Mouse (Mus musculus) large intestine, adult 2 months (tissue): ENCODE data around the gene Zfp536. TPM values are rescaled to one million over a fixed set of nuclear protein-coding genes. Genes with fewer than 3 reads are reported as not detected.

Experiments used
- DNase-seq: peaks from one replicate; pipeline ENCODE4 v3.0.0-alpha.2; 2012; ENCODE audit warnings: low read depth, low spot score
- WGBS: fragments of 180-500 bp; shearing (Covaris S2); methylation state at CpG from one replicate; pipeline ENCODE4 v1.1.7; 2018; 5-methylcytosine and 5-hydroxymethylcytosine counted together
- polyA plus RNA-seq: library from polyadenylated mRNA; depleted of rRNA; stranded (reverse); fragments of >200 nt; gene quantifications from 2 replicates; pipeline ENCODE4 v1.2.3, GENCODE M21; 2012

The Zfp536 gene
- polyA plus RNA-seq, 1 experiment: 0.52 TPM

DNA sequence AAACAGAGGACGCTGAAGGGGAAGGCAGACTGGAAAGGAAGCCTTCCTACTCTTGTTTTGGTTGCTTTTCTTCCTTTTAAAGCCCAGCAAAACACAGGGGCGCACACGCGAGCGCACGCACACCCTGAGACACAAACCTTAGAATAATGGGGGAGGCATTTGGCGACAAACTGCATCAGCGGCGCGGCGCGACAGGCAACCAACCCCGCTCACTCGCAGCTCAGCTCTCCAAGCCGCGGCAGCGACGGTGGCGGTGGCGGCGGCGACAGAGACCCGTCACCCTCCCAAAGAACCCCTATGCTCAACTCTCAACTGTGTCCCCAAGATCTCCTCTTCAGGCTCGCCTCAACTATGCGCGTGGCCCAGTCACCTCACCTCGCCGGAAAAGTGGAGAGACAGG lies 4.4 kb downstream of the Zfp536 start:
- DNase-seq: no peak
- 4% methylated on average over 28 of the region's 28 CpGs for WGBS

DNA sequence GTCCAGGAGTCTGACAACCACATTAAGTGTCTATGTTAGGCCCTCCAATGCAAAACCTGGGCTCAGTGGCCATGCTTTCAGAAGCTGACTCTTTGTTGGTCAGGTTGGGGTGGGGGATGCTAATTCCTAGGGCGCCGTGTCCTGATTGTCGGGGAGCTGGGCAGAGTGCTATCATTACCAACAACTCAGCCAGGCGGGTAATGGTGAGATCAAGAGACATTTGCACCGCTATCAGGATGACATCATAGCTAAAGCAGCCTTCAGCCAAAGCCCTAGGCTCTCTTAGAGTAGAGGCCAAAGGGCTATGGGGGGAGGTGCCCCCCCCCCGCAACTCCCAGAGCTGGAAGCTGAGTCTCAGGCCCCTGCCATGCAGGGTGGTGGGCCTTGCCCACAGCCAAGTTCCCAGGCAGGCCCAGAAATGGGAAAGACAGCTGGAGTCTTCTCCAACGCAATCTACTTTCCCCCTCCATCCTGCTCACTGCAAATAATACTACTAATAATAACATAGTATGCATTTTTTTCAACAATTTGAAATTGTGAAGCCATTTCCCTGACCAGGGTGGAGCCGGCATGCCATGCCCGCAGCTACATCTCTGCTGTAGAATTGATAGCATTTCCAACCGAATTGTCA lies 5.0 kb downstream of the Zfp536 start:
- 13% methylated on average over 10 of the region's 10 CpGs for WGBS

GRCm38 (mm10) chr7:37758886-37759285 lies 14.6 kb downstream of the Zfp536 start:
- no peak for DNase-seq
- WGBS: 84% methylated on average over 5 of the region's 5 CpGs

More for the DNA sequence above, 5.0 kb downstream of the Zfp536 start:
- no peak for DNase-seq

- no peak for DNase-seq
- WGBS: 79% methylated on average over 1 of the region's 1 CpGs
These were observed 20.4 kb downstream of the Zfp536 start for GRCm38 (mm10) chr7:37753024-37753423.

GRCm38 (mm10) chr7:37746133-37746761 lies 27.2 kb downstream of the Zfp536 start:
- no peak for DNase-seq
- 45% methylated on average over 13 of the region's 13 CpGs for WGBS

GRCm38 (mm10) chr7:37743350-37743749 lies 30.1 kb downstream of the Zfp536 start:
- 68% methylated on average over 8 of the region's 8 CpGs for WGBS
- no peak for DNase-seq

GRCm38 (mm10) chr7:37737191-37737590 lies 36.2 kb downstream of the Zfp536 start:
- WGBS: 51% methylated on average over 8 of the region's 8 CpGs
- no peak for DNase-seq

GRCm38 (mm10) chr7:37736413-37736720 lies 37.1 kb downstream of the Zfp536 start:
- no peak for DNase-seq
- WGBS: 34% methylated on average over 4 of the region's 4 CpGs

DNA sequence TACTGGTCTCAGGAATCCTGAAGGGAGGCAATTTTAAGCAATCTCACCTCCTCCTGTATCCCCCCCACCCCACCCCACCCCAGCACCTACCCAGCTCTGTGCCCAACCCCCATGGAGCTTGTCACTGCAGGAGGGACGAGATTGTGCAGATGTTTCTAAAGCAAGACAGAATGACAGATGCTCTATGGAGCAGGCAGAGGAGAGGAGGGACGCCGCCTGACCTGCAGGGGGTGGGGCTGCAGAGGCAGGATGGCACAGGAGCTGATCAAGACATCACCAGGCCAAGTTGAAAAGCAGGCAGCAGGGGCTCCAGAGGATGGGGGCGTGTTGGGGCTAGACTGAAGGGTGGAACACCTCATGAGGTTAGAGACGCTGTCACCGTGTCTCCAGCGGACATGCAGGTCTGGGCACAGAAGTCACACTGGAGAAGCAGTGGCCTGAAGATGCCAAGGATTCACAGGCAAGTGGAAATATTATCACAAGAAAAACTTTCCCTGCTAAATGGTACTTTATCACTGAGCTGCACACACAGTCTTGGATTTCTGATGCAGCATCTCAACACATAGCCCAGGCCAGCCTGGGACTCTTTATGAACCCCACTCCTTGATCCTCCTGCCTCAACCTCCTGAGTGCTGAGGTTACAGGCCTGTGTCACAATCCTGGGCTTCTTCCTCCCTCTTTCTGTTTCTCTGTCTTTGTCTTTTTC lies 37.6 kb downstream of the Zfp536 start:
- WGBS: 57% methylated on average over 7 of the region's 7 CpGs
- DNase-seq: no peak

DNA sequence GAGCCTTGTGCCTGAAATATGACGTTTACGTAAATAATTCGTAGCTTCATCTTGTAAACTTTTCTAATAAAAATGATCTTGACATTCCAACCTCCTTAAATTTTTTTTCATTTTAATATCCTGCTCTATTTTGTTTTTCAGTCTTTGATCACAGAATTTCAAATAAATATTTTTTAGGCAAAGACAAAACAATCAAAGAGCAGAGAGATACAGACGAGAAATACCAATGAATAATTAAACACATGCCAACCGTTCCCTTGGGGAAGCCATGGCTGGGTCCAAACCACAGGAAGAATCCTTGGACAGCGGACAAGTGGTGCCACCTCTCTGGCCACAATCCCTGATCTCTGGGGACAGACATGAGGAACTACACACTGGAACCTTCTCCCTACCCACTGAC lies 38.3 kb downstream of the Zfp536 start:
- 72% methylated on average over 6 of the region's 6 CpGs for WGBS

GRCm38 (mm10) chr7:37734576-37734975 lies 38.9 kb downstream of the Zfp536 start:
- 83% methylated on average over 6 of the region's 6 CpGs for WGBS
- DNase-seq: no peak

More for the DNA sequence above, 38.3 kb downstream of the Zfp536 start:
- no peak for DNase-seq

DNA sequence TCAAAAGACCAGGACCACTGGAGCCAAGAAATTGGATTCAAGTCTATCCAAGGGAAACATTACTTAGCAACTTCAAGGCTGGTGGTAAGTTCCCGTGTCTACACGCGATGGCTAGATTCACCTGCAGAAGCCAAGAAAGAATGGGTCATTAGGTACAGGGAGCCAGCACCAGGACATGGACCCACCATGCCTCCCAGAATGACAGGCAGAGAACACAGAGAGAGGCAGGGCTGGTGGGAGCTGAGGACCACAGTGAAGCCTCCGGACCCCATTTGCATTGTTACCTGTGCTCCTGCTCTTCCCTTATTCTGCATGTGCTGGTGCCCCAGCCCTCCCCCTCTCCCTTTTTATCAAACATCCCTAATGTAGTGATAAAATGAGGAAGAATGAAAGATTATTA lies 39.4 kb downstream of the Zfp536 start:
- DNase-seq: no peak
- 90% methylated on average over 4 of the region's 4 CpGs for WGBS

- WGBS: 63% methylated on average over 4 of the region's 4 CpGs
- no peak for DNase-seq
These were observed 40.7 kb downstream of the Zfp536 start for GRCm38 (mm10) chr7:37732741-37733140.

DNA sequence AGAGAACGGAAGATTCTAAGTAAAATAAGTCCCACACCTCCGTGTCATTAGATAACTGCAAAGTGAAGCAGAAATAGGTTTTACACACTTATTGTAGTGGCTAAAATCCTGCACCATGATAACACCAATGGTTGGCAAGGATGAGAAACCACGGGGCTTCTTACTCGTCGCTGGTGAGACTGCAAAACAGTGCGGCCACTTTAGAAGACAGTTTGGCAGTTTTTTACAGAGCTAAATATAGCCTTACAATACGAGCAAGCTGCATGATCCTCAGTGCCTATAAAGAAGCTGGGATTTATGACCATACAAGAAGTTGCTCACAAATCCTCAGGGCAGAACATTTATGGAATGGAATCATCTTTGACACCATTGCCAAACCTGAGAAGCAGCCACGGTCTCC lies 45.7 kb downstream of the Zfp536 start:
- 67% methylated on average over 8 of the region's 8 CpGs for WGBS
- no peak for DNase-seq

DNA sequence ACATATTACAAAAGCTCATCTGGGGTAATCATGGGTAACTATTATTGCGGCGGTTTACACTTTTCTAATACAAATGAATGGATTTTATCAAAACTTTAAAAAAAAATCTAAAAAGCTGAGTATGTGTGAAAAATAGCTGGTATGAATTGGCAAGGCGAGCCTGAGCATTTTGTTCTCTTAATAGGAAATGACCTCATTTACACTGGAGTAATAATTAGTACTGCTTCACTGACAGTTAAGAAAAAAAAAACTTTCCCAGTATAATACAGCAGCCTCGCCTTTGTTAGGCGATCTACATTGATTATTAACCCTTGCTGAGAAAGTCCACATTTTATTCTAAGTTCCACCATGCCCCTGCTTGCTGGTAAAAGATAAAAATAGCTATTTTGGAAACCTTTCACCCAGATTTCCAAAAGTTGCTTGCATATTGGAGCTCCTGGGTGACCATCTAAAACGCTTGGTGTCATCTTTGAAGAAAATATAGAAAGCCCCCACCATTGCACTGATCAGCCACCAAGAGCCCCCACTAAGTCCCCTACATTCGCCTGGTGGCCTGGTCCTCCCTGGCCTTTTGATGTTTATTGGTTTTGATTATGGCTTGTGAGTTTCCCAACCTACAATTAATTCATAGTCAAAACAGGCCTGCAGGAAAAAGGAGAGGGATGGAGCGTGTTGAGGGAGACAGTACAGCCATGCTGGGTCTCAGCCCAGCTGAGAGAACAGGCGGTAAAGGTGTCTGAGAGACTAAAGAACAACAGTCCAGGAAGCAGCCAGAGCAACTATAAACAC lies 49.2 kb downstream of the Zfp536 start:
- no peak for DNase-seq
- WGBS: 72% methylated on average over 9 of the region's 9 CpGs

DNA sequence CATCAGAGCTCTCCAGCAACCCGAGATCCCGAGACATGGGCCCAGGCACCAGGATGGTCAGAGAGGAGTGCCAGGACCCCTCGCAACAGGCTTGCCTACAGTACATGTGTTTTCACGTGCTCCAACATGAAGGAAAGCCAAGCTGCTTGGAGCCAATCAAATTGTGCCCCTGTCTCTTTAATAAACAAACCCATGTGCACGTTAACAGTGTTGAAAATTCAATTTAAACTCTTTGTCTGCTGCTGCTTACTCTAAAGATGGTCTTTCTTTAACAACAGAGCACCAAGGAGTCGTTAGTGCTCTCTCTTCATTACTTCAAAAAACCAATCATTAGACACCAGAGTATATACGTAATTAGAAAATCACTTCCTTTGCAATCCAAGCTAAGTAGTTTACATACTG lies 50.2 kb downstream of the Zfp536 start:
- WGBS: 65% methylated on average over 7 of the region's 7 CpGs

DNA sequence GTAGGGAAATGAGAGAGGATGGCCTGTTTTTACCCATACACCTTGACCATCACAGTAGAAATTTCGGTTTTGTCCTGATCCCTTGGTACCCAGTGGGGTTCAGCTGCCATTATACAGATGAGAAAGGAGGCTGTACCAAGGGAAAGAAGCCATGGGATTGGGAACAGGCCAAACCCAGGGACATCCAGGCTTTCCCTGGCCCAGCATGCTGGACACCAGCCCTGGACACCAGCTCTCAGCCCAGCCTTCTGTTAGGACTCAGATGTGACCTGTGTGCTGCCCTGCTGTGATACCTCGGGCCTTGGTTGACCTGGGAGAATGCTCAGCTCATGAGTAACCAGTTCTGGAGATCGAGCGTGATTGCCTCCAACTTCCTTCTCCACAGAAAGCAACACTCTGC lies 51.8 kb downstream of the Zfp536 start:
- WGBS: 62% methylated on average over 4 of the region's 4 CpGs

More for the DNA sequence above, 50.2 kb downstream of the Zfp536 start:
- DNase-seq: no peak

DNA sequence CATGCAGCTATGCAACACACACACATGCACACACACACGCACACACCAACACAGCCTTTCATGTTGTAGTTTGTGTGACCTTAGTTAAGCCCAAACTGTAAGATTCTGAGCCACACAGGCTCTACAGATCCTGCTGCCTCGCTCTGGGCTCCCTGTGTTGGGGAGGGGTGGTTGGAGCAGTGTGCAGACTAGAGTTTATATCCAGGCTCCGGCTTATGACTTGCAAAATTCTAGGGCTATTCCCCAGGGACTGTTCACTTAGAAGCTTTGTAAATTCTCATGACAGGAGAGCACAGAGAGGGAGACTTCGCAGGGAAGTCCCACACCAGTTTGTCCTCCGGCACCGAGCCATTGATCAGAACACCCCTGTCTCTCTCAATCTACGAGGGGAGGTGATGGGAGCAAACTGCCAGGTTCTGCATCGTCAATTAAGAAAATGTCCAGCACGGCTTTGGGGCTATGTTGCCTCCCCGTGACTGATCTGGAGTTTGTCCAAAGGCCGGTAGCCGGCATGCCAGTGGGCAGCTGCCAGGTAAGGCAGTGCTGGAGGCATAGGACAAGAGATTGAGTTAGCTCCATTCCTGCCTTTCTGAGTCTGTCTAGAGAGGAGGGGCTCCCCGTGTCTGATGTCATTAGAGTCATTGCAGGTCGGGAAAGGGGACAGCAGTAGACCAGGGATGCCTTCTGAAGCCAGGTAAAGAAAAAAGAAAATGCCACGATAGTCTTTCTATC lies 54.6 kb downstream of the Zfp536 start:
- 58% methylated on average over 15 of the region's 15 CpGs for WGBS
- no peak for DNase-seq

More for the DNA sequence above, 51.8 kb downstream of the Zfp536 start:
- DNase-seq: no peak

DNA sequence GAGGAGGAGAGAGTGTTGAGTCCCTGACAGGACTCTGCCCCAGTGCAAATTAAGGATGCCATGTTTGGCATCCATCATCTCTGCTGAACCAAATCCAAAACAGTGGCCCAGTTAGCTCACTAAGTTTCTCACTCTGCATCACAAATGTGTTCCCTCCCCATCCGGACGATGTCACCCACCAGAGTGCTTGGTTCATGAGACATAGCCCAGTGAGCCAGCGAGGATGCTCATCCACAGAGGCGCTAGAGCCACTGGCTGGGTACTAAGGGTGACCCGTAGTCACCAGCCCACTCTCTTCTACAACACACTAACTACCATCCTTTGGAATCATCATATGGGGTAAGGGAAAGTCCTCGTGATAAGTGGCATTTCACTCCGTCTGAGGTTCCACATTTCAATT lies 56.4 kb downstream of the Zfp536 start:
- WGBS: 78% methylated on average over 7 of the region's 7 CpGs
- no peak for DNase-seq

DNA sequence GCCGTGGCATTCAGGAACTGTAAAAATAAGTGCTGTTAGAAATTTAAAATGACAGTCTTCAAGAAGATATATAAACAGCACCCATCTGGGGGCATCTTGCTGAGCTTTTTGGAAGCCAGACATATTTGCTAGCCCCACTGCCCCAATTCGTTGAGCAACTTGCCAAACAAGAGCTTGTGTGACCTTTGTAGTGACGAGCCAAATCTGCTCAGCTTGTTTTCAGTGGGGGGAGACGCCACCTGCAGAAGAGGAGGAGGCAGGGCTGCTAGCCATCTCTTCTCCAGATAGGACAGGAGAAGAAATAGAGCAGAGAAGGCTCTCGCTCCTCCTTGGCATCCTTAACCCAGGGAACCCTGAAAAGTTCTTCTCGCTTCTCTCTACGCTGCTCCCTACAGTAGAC lies 56.8 kb downstream of the Zfp536 start:
- no peak for DNase-seq
- WGBS: 57% methylated on average over 7 of the region's 7 CpGs
